In the genomic region with DNA sequence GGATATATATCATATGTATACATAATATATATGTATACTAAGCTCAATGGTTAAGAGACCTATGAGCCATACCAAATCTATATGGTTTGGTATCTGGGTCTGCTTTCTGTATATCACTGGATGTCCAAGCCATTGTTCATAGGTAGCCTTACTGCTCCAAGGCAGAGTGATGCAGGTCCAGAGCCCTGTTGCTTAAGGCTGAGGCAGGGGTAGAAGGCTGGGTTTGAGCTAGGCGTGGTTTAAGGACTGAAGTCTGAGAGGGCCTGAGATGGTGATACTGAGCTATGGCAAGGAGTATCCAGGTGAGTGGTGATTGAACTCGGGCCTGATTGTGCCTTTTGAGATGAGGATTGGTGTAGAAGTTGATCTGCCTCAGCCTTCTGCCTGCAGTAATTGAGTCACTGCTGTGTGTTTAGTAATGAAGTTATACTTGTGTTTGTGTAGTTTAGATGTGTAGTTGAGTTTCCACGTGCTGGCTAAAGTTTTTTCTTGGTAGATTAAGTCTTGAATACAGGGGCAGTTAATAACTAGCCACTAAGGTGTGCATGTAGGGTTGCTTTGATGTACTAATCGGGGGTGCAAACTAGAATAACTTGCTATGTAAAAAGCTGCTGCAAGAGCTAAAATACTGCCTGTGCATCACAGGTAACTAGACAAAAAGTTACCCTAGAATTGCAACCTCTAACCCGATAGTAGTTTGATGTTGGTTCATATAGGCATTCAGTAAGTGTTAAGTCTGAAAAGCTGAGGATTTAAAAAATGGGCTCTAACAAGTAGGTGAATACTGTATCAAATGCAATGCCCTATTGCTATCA, we compare ENCODE assay signal across 1 mouse cellular context.
TF ChIP-seq lines count a peak whose summit lies in the region.

No protein-coding gene starts in this region.

TF ChIP-seq in ES-E14, 5 proteins besides CTCF, POLR2A, EP300 and RAD21 (continued from another document):
- TF ChIP-seq CHD2 (IDR thresholded peaks at IDR 0.05; ENCODE audit: low read depth, low read length), result 0 out of 2 replicates have a peak, but pooled peaks have one; percentile 17
